In the genomic region with DNA sequence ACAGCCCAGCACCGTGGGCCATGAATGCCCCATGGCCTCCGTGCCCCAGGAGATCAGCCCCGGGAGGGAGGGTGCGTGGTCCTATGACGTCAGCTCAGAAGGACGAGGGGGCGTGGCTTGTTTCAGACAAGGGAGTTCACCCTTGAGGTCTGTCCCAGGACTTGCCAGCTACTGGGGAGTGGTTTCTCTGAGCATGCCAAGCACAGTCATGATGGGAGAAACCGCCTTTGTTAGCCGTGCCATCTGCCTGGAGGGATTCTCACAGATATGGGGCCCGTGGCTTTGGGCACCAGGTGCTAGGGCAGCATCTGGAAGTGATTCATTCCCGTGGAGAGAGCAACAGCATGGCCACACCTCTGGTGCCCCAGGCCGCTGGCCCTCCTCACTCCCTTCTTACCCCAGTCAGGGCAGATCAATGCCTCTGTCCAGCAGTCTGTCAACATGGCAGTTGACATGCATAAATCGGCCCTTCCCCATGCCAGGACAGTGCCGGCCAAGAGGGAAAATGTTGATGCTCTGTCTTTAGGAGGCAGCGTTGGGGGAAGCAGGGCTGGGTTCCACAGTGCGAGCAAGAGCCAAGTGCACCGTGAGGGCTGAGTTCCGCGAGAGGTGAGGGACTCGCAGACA, we compare ENCODE assay signal across 10 mouse cellular contexts.
A peak's percentile ranks its signal among the peaks of the same experiment; 100 is the strongest.
DNase-seq lines count a peak whose midpoint lies in the region; ATAC-seq and TF ChIP-seq lines count a peak whose summit lies in the region.
"Had no signal": no experiment of that assay in that cellular context is flagged by ENCODE, and none has a peak within 500 bp of the region (broad histone marks: within the 10 kb centered on the region; RNA-seq: fewer than 3 reads in every experiment).

No protein-coding gene starts in this region.

- 0 out of 2 replicates have a peak, but pooled peaks have one; percentile 2 for TF ChIP-seq CTCF in lung, postnatal 0 days (IDR thresholded peaks at IDR 0.05)

- H3K27ac ChIP-seq in heart, embryonic 10.5 days: 0 out of 2 replicates have a peak overlapping the region, but pooled peaks have one; percentile 6
- peak overlapping the region; percentile 62 for H3K27ac ChIP-seq in lung, postnatal 0 days (ENCODE audit: low read length)
- H3K27ac ChIP-seq: embryonic facial prominence, embryonic 12.5 days; midbrain, embryonic 12.5 days had no signal

- H3K9ac ChIP-seq in lung, postnatal 0 days (replicated peaks; ENCODE audit: low read depth): no peak overlapping the region
- H3K9ac ChIP-seq: embryonic facial prominence, embryonic 12.5 days; midbrain, embryonic 12.5 days had no signal

- H3K4me2 ChIP-seq in lung, postnatal 0 days (replicated peaks; ENCODE audit: low read depth, low read length): no peak overlapping the region
- H3K4me2 ChIP-seq: embryonic facial prominence, embryonic 12.5 days; midbrain, embryonic 12.5 days had no signal

- 70% methylated on average over 20 of the region's 20 CpGs for WGBS in heart, embryonic 10.5 days
- 46% methylated on average over 20 of the region's 20 CpGs for WGBS in lung, postnatal 0 days

- no peak overlapping the region for H3K4me3 ChIP-seq in heart, embryonic 10.5 days
- no peak overlapping the region for H3K4me3 ChIP-seq in lung, postnatal 0 days (ENCODE audit: low read depth, low read length)
- H3K4me3 ChIP-seq: embryonic facial prominence, embryonic 12.5 days; midbrain, embryonic 12.5 days had no signal

- peaks cover 28% of the 10 kb centered on the region for H3K27me3 ChIP-seq in heart, embryonic 10.5 days (ENCODE audit: insufficient read depth, poor library complexity, severe bottlenecking)
- no peaks in the 10 kb centered on the region for H3K27me3 ChIP-seq in lung, postnatal 0 days (replicated peaks; ENCODE audit: insufficient read depth, low read length)
- H3K27me3 ChIP-seq: embryonic facial prominence, embryonic 12.5 days; midbrain, embryonic 12.5 days had no signal

- peaks cover 42% of the 10 kb centered on the region for H3K4me1 ChIP-seq in heart, embryonic 10.5 days
- no peaks in the 10 kb centered on the region for H3K4me1 ChIP-seq in lung, postnatal 0 days (ENCODE audit: insufficient read depth, low read depth, low read length)
- H3K4me1 ChIP-seq: embryonic facial prominence, embryonic 12.5 days; midbrain, embryonic 12.5 days had no signal

- H3K9me3 ChIP-seq in heart, embryonic 10.5 days: no peaks in the 10 kb centered on the region
- H3K9me3 ChIP-seq in lung, postnatal 0 days (ENCODE audit: low read length): no peaks in the 10 kb centered on the region
- H3K9me3 ChIP-seq: embryonic facial prominence, embryonic 12.5 days; midbrain, embryonic 12.5 days had no signal

- no peak for DNase-seq in heart, embryonic 10.5 days (ENCODE audit: low spot score)
- no peak for DNase-seq in heart, adult 8-10 months (ENCODE audit: low spot score)
- peak; percentile 71 for DNase-seq in 3134 (ENCODE audit: extremely low read depth, insufficient read length, low spot score)
- peak; percentile 73 for DNase-seq in ES-CJ7 (ENCODE audit: low read depth, low spot score)
- peak; percentile 57 for DNase-seq in lung, postnatal 0 days (ENCODE audit: low spot score)
- DNase-seq in layer of hippocampus, adult 9-11 months: no peak
- DNase-seq in spleen, postnatal 10 days (ENCODE audit: low spot score in 2 of 2): no peak
- no peak for DNase-seq in left cerebral cortex, adult 8-10 months (ENCODE audit: low spot score in 2 of 2)

- peak; percentile 5; the same call in 1 of the 2 replicates for ATAC-seq in lung, postnatal 0 days

- no peak for TF ChIP-seq EP300 in lung, postnatal 0 days (IDR thresholded peaks at IDR 0.05)

- no peaks in the 10 kb centered on the region for H3K36me3 ChIP-seq in heart, embryonic 10.5 days
- no peaks in the 10 kb centered on the region for H3K36me3 ChIP-seq in lung, postnatal 0 days (ENCODE audit: insufficient read depth, low read length)
- H3K36me3 ChIP-seq: embryonic facial prominence, embryonic 12.5 days; midbrain, embryonic 12.5 days had no signal

Comparison
In these comparisons a context has a peak if more than half of its experiments do, and no peak if none do; other contexts are left out.
1. DNase-seq: peak in 3134 (single experiment), ES-CJ7 (single experiment) and lung, postnatal 0 days (single experiment); none in heart, embryonic 10.5 days (single experiment), heart, adult 8-10 months (single experiment), layer of hippocampus, adult 9-11 months (single experiment), spleen, postnatal 10 days (0 of 2) and left cerebral cortex, adult 8-10 months (0 of 2).